Mouse (Mus musculus) CD4-positive, CD25-positive, alpha-beta regulatory T cell, adult 4 months (primary cell): ENCODE data around the gene Id2. TPM values are rescaled to one million over a fixed set of nuclear protein-coding genes. Genes with fewer than 3 reads are reported as not detected.

Experiments
- ATAC-seq: one replicate; pipeline ENCODE4 v1.8.0; 2017
- polyA plus RNA-seq, 2 experiments: library from polyadenylated mRNA; unstranded; fragments of 100-300 nt; shearing (Covaris generic); gene quantifications; one replicate each; pipeline ENCODE4 v1.2.1; 2017

Gene Id2
- polyA plus RNA-seq, 2 experiments from 2014 or later = 249 to 258 TPM

- ATAC-seq = no peak
These were observed 13.4 kb downstream of the Id2 start for GRCm38 (mm10) chr12:25083260-25084178.

DNA sequence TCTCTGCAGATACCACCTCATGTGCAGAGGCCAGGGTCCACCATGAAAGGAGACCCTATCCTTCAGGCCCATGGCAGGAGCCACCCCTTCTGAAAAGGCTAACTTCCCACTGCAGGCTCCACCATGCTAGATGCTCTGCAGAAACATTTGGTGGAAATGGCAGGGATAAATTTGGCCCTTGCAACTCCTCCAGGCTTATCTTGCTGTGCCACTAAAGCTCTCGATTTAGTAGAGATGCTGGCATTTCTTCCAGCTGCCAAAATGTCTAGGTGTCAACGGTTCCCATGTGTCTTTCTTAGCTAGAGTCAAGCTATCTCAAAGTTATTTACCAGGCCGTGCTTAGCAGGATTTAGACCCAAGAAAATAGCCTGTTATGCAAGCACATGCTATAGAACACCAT lies 22.6 kb downstream of the Id2 start:
- no peak for ATAC-seq

DNA sequence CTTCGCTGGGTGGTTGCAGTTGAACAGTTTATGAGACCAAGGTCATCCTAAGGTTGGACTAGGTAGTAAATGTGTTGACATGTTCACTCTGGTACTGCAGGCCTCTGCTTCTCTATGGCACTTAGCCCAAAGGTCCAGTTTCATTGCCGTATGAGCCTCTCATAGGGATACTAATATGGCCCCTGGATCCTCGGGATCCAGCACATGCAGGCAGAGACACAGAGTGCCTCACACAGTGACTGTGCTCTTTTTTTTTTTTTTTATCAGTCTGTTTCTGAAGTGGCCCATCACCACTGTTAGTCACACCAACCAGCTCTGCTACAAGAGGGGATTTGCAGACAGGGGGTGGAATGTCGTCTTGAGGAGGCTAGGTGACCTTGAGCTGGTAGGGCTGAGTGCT lies 23.6 kb downstream of the Id2 start:
- ATAC-seq = no peak

- no peak for ATAC-seq
These were observed 34.7 kb downstream of the Id2 start for GRCm38 (mm10) chr12:25062264-25062663.

DNA sequence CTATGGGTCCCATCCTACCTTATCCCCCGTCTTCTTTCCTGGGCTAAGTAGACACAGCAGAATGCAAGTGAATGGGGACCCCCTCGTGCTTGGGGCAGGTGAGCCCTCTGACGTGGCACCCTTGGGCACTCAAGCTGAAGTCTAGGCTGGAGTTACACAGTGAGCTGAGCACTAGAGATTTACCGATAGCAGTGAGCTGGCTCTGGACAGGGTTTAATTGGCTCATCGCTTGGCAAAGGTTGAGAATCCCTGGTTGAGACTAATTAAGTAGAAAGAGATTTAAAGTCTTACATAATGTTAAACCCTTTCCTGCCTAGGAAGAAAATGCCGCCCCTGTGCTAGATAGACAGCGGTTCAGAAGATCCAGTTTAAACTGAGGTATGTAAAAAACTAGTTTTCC lies 36.0 kb downstream of the Id2 start:
- no peak for ATAC-seq

GRCm38 (mm10) chr12:25059487-25060200 lies 37.3 kb downstream of the Id2 start:
- ATAC-seq = no peak

DNA sequence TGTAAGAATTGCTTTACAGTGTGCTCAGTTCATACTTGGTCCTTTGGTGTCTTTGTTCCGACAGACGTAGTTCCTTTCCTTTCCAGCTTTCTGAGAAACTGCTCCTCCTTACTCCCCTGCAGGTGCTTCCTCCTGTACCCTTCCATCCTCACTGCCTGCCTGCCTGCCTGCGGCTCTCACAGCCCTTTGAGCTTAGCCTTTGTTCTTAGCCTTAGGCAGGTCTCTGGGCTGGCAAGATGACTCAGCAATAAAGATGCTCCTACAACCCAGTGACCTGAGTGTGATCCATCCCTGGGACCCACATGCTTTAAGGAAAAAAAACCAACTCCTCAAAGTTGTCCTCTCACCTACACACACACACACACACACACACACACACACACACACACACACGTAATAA lies 42.0 kb downstream of the Id2 start:
- ATAC-seq = no peak

DNA sequence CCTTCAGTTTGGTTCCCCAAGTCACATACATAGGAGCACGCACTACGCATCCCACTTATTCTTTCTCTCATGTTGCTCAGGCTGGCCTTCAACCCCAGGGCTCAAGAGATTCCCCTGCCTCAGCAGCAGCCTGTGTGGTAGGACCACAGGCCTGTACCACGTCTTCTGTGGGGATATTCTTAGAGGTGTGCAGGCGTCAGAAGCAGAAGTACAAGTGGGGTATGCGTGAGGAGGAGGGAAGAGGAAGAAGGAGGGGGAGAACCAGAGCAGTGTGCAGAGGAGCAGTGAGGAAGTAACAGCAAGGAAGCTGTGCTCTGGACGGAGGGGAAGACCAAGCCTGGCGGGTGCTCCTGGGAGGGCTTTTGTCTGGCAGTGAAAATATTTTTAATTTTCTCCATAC lies 42.4 kb downstream of the Id2 start:
- no peak for ATAC-seq

DNA sequence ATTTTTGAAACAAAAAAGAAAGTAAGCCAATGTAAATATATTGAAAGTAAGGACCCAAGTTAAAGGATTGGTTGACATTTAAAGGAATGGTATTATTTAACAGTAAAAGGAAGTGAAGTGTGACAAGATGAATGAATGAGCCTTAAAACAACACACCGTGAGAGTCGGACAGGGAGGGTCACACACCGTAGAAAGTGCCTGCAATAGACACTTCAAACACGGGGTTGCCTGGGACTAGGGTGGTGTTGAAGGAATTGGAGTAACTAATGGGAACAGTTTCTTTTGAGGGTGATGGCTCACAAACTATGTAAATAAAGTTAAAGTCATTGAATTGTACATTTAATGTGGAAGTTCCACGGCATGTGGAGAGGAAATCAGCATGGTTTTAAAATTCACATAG lies 47.7 kb downstream of the Id2 start:
- no peak for ATAC-seq

- ATAC-seq = no peak
These were observed 52.4 kb downstream of the Id2 start for GRCm38 (mm10) chr12:25044579-25044978.

GRCm38 (mm10) chr12:25044056-25044455 lies 52.9 kb downstream of the Id2 start:
- ATAC-seq = no peak

Other genes with a start within 250 kb of the Id2 start
- gene Kidins220, start 122.2 kb downstream of the Id2 start, polyA plus RNA-seq = 10 to 100 TPM; 14.1 to 19.3 TPM